Mouse (Mus musculus): ENCODE data around the gene Elfn1.

- no peak for TF ChIP-seq CTCF (IDR thresholded peaks at IDR 0.05; ENCODE audit: control insufficient read depth, insufficient read depth, low read length)
- TF ChIP-seq POLR2A (IDR thresholded peaks at IDR 0.05; ENCODE audit: borderline replicate concordance, control insufficient read depth, low read depth, low read length): no peak
Observed at GRCm38 (mm10) chr5:139912121-139912771, 4.5 kb downstream of the Elfn1 start.

Data from bone marrow, adult 2 months (tissue).